Mouse (Mus musculus): ENCODE data around the gene Tanc1. TPM values are rescaled to one million over a fixed set of nuclear protein-coding genes. Genes with fewer than 3 reads are reported as not detected.

The Tanc1 gene
- polyA plus RNA-seq, 1 experiment = not detected

- H3K27ac ChIP-seq (ENCODE audit: insufficient read depth, low read depth, low read length) = no peak overlapping the region
- TF ChIP-seq POLR2A (IDR thresholded peaks at IDR 0.05; ENCODE audit: insufficient read depth, low read depth, low read length) = no peak
- no peak for TF ChIP-seq CTCF (IDR thresholded peaks at IDR 0.05; ENCODE audit: insufficient read depth, low read depth, low read length)
- WGBS = 84% methylated on average over 19 of the region's 19 CpGs
- no peak overlapping the region for H3K4me3 ChIP-seq (ENCODE audit: insufficient read depth, low read depth, low read length)
- H3K4me1 ChIP-seq (ENCODE audit: control insufficient read depth, insufficient read depth, low read length) = no peaks in the 10 kb centered on the region
These were observed 266.4 kb downstream of the Tanc1 start for GRCm38 (mm10) chr2:59878221-59878620.

- Histone ChIP-seq H3K4me3 (ENCODE audit: insufficient read depth, low read depth, low read length) (no peak overlapping the region), H3K27ac (ENCODE audit: insufficient read depth, low read depth, low read length) (no peak overlapping the region), H3K4me1 (ENCODE audit: control insufficient read depth, insufficient read depth, low read length) (no peaks in the 10 kb centered on the region)
- TF ChIP-seq POLR2A (IDR thresholded peaks at IDR 0.05; ENCODE audit: insufficient read depth, low read depth, low read length) = no peak
- TF ChIP-seq CTCF (IDR thresholded peaks at IDR 0.05; ENCODE audit: insufficient read depth, low read depth, low read length) = no peak
- 81% methylated on average over 6 of the region's 6 CpGs for WGBS
These were observed 269.6 kb downstream of the Tanc1 start for GRCm38 (mm10) chr2:59881404-59881803.

GRCm38 (mm10) chr2:59881831-59882741 lies 270.2 kb downstream of the Tanc1 start, which contains the start of gene Wdsub1:
Gene Wdsub1, minus strand, starts transcription at chr2:59882591.
- peak; percentile 35; the same call in 1 of the 2 replicates for TF ChIP-seq POLR2A (IDR thresholded peaks at IDR 0.05; ENCODE audit: insufficient read depth, low read depth, low read length)
- no peak for TF ChIP-seq CTCF (IDR thresholded peaks at IDR 0.05; ENCODE audit: insufficient read depth, low read depth, low read length)
- WGBS = 3% methylated on average over 57 of the region's 57 CpGs
- peak within 1 kb of the TSS; percentile 8; the same call in 1 of the 2 replicates for H3K27ac ChIP-seq (ENCODE audit: insufficient read depth, low read depth, low read length)

GRCm38 (mm10) chr2:59882742-59883281 lies 271.0 kb downstream of the Tanc1 start:
- TF ChIP-seq CTCF (IDR thresholded peaks at IDR 0.05; ENCODE audit: insufficient read depth, low read depth, low read length) (no peak), POLR2A (IDR thresholded peaks at IDR 0.05; ENCODE audit: insufficient read depth, low read depth, low read length) (no peak)
- WGBS = 67% methylated on average over 8 of the region's 8 CpGs
- Histone ChIP-seq H3K4me3 (ENCODE audit: insufficient read depth, low read depth, low read length) (peak overlapping the region; percentile 68), H3K27ac (ENCODE audit: insufficient read depth, low read depth, low read length) (no peak overlapping the region), H3K4me1 (ENCODE audit: control insufficient read depth, insufficient read depth, low read length) (no peaks in the 10 kb centered on the region)

More at GRCm38 (mm10) chr2:59881831-59882741, 270.2 kb downstream of the Tanc1 start, which contains the start of gene Wdsub1:
- H3K4me3 ChIP-seq (ENCODE audit: insufficient read depth, low read depth, low read length) = peak within 1 kb of the TSS; percentile 68
- no peaks in the 10 kb centered on the region for H3K4me1 ChIP-seq (ENCODE audit: control insufficient read depth, insufficient read depth, low read length)

DNA sequence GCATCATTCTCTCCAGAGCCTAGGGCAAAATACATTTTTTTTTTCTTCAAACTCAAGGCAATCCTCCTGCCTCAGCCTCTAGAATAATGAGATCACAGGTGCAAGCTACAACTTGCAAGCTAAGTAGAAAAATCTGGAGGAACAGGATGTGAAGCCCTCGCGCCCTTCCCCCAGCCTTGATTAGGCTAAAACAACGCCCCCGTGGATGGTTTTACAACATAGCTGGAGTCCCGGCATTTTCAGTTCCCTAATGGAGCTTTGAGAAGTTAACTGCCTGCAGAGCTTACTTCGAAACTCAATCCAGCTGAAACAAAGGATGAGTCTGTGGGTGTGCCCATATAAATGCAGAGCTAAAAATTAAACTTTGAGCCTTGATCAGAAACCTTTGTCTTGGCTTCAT lies 277.9 kb downstream of the Tanc1 start:
- 83% methylated on average over 6 of the region's 6 CpGs for WGBS
- Histone ChIP-seq H3K27ac (ENCODE audit: insufficient read depth, low read depth, low read length) (no peak overlapping the region), H3K4me1 (ENCODE audit: control insufficient read depth, insufficient read depth, low read length) (no peaks in the 10 kb centered on the region), H3K4me3 (ENCODE audit: insufficient read depth, low read depth, low read length) (no peak overlapping the region)
- TF ChIP-seq CTCF (IDR thresholded peaks at IDR 0.05; ENCODE audit: insufficient read depth, low read depth, low read length) = no peak
- no peak for TF ChIP-seq POLR2A (IDR thresholded peaks at IDR 0.05; ENCODE audit: insufficient read depth, low read depth, low read length)

Other genes starting within 250 kb of the Tanc1 start
- not detected in 2 replicates for gene Dapl1, start 127.4 kb upstream of the Tanc1 start, polyA plus RNA-seq (2012; ENCODE audit: insufficient read depth, insufficient read length, low replicate concordance, missing spikeins)